Mouse (Mus musculus) midbrain, embryonic 12.5 days (tissue): ENCODE data around the gene Tmem156. TPM values are rescaled to one million over a fixed set of nuclear protein-coding genes. Genes with fewer than 3 reads are reported as not detected.

ENCODE experiments used
- ATAC-seq: fragments of 200-750 bp; cut with Nextera tagmentation; 2 replicates; pipeline ENCODE4 v1.8.0; 2017; ENCODE audit warnings: low read depth, moderate TSS enrichment, moderate library complexity; ENCODE audit not compliant: low FRiP score
- H3K27ac ChIP-seq: fragments of 300-500 bp; sonication (generic); replicated peaks from 2 replicates; pipeline ENCODE4 v1.5.1; 2016; ENCODE audit warnings: mild to moderate bottlenecking
- H3K27me3 ChIP-seq: fragments of 300-500 bp; sonication (generic); 2 replicates; pipeline ENCODE4 v1.6.1; 2016; ENCODE audit warnings: mild to moderate bottlenecking
- H3K36me3 ChIP-seq: fragments of 300-500 bp; sonication (generic); 2 replicates; pipeline ENCODE4 v1.6.1; 2016
- H3K4me1 ChIP-seq: fragments of 300-500 bp; sonication (generic); 2 replicates; pipeline ENCODE4 v1.6.1; 2016
- H3K4me2 ChIP-seq: fragments of 300-500 bp; sonication (generic); replicated peaks from 2 replicates; pipeline ENCODE4 v1.6.1; 2016; ENCODE audit warnings: mild to moderate bottlenecking, moderate library complexity
- H3K4me3 ChIP-seq: fragments of 300-500 bp; sonication (generic); 2 replicates; pipeline ENCODE4 v1.5.1; 2016; ENCODE audit warnings: mild to moderate bottlenecking
- H3K9ac ChIP-seq: fragments of 300-500 bp; sonication (generic); replicated peaks from 2 replicates; pipeline ENCODE4 v1.6.1; 2016; ENCODE audit warnings: mild to moderate bottlenecking, moderate library complexity
- H3K9me3 ChIP-seq: fragments of 300-500 bp; sonication (generic); 2 replicates; pipeline ENCODE4 v1.6.1; 2016; ENCODE audit warnings: mild to moderate bottlenecking
- WGBS: fragments of 180-500 bp; shearing (Covaris S2); methylation state at CpG from one replicate; pipeline ENCODE4 v1.1.7; 2016; 5-methylcytosine and 5-hydroxymethylcytosine counted together
- polyA plus RNA-seq: library from polyadenylated mRNA; unstranded; fragments of >200 nt; fragmentation: Nextera tagmentation; extraction: Ambion mirVana; gene quantifications from 2 replicates; pipeline ENCODE4 v1.2.1, GENCODE M21; 2016

Gene Tmem156
- polyA plus RNA-seq, 1 experiment from 2014 or later: 0.18 TPM

DNA sequence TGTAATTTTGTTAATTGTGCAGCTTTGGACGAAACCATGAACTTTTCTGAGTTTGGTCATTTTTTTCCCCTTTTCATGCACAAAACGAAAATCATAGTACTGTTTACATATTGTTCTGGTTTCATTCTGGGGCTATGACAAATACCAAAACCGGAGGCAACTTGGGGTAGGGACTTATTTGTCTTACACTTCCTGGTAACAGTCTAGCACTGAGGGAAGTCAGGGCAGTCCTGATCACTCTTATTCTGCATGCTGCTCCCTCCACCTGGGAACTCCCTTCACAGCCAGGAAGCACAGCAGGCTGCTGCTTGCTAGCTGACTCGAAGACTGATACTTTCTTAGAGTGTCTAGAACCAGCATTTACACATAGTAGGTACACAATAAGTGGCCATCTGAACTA lies 18.7 kb downstream of the Tmem156 start:
- Histone ChIP-seq H3K4me1 (no peaks in the 10 kb centered on the region), H3K9me3 (no peaks in the 10 kb centered on the region), H3K27ac (no peak overlapping the region), H3K27me3 (no peaks in the 10 kb centered on the region), H3K9ac (no peak overlapping the region), H3K36me3 (no peaks in the 10 kb centered on the region), H3K4me2 (no peak overlapping the region), H3K4me3 (no peak overlapping the region)
- no peak for ATAC-seq
- WGBS: 75% methylated on average over 4 of the region's 4 CpGs

GRCm38 (mm10) chr5:65071689-65072118 lies 20.2 kb downstream of the Tmem156 start:
- no peak overlapping the region for H3K4me3 ChIP-seq
- H3K36me3 ChIP-seq: no peaks in the 10 kb centered on the region
- H3K9ac ChIP-seq: no peak overlapping the region

GRCm38 (mm10) chr5:65069872-65070271 lies 22.1 kb downstream of the Tmem156 start:
- Histone ChIP-seq H3K27me3 (no peaks in the 10 kb centered on the region), H3K27ac (no peak overlapping the region), H3K4me3 (no peak overlapping the region), H3K9me3 (no peaks in the 10 kb centered on the region), H3K36me3 (no peaks in the 10 kb centered on the region), H3K4me1 (no peaks in the 10 kb centered on the region), H3K9ac (no peak overlapping the region), H3K4me2 (no peak overlapping the region)
- 60% methylated on average over 11 of the region's 11 CpGs for WGBS
- ATAC-seq: no peak

More at GRCm38 (mm10) chr5:65071689-65072118, 20.2 kb downstream of the Tmem156 start:
- Histone ChIP-seq H3K4me1 (no peaks in the 10 kb centered on the region), H3K9me3 (no peaks in the 10 kb centered on the region), H3K4me2 (no peak overlapping the region), H3K27ac (peak overlapping the region; percentile 57), H3K27me3 (no peaks in the 10 kb centered on the region)
- ATAC-seq: peak; percentile 90
- WGBS: 22% methylated on average over 6 of the region's 6 CpGs

- Histone ChIP-seq H3K36me3 (no peaks in the 10 kb centered on the region), H3K4me3 (no peak overlapping the region), H3K27ac (no peak overlapping the region), H3K9me3 (no peaks in the 10 kb centered on the region), H3K9ac (no peak overlapping the region), H3K4me2 (no peak overlapping the region), H3K4me1 (no peaks in the 10 kb centered on the region), H3K27me3 (no peaks in the 10 kb centered on the region)
- WGBS: 92% methylated on average over 6 of the region's 6 CpGs
- ATAC-seq: no peak
Observed at GRCm38 (mm10) chr5:65068166-65068565, 23.8 kb downstream of the Tmem156 start.

- 67% methylated on average over 2 of the region's 2 CpGs for whole genome bisulfite sequencing
- ATAC-seq: no peak
- Histone ChIP-seq H3K4me2 (no peak overlapping the region), H3K4me3 (no peak overlapping the region), H3K9ac (no peak overlapping the region), H3K36me3 (no peaks in the 10 kb centered on the region), H3K27ac (no peak overlapping the region), H3K27me3 (no peaks in the 10 kb centered on the region), H3K4me1 (no peaks in the 10 kb centered on the region), H3K9me3 (no peaks in the 10 kb centered on the region)
Observed at GRCm38 (mm10) chr5:65063266-65063665, 28.7 kb downstream of the Tmem156 start.

GRCm38 (mm10) chr5:65062236-65062635 lies 29.7 kb downstream of the Tmem156 start:
- H3K4me3 ChIP-seq: no peak overlapping the region
- H3K27me3 ChIP-seq: no peaks in the 10 kb centered on the region
- WGBS: 98% methylated on average over 4 of the region's 4 CpGs
- no peaks in the 10 kb centered on the region for H3K36me3 ChIP-seq
- ATAC-seq: no peak
- H3K4me2 ChIP-seq: no peak overlapping the region
- no peaks in the 10 kb centered on the region for H3K9me3 ChIP-seq
- no peak overlapping the region for H3K27ac ChIP-seq
- no peak overlapping the region for H3K9ac ChIP-seq
- no peaks in the 10 kb centered on the region for H3K4me1 ChIP-seq

DNA sequence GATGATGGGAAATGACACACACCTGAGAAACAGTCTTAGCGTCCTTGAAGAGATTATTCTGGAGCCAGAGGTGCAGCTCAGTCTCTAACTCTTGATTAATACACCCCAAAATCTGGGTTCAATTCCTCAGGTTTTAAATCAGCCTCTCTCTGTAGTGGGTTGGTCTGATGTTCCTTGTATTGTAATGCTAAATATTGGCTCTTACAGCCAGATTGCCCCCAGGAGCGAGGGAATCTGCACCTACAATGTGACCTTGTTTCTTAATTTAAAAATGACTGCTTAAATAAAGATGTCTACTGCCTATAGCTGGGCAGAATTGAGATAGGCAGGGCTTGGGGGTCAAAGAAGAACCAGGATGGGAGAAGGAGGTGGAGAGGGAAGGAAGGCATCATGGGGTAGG lies 32.1 kb downstream of the Tmem156 start:
- Histone ChIP-seq H3K4me2 (no peak overlapping the region), H3K27me3 (no peaks in the 10 kb centered on the region), H3K4me1 (no peaks in the 10 kb centered on the region), H3K27ac (no peak overlapping the region), H3K9me3 (no peaks in the 10 kb centered on the region), H3K36me3 (no peaks in the 10 kb centered on the region), H3K9ac (no peak overlapping the region), H3K4me3 (no peak overlapping the region)
- WGBS: 62% methylated on average over 2 of the region's 2 CpGs
- ATAC-seq: no peak

DNA sequence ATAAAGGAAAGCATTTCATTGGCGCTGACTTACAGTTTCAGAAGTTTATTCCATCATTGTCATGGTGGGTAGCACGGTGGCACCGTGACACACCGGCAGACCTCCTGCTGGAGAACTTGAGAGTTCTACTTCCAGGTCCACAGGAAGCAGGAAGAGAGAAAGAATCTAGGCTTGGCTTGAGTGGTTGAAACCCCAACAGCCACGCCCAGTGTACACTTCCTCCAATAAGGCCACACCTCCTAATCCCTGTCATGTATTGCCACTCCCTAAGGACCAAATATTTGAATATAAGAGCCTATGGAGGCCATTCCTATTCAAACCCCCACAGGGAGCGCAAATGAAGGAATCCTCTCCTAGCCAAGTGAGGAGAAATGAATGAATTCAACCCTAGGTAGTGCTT lies 34.3 kb downstream of the Tmem156 start:
- H3K4me1 ChIP-seq: no peaks in the 10 kb centered on the region
- no peaks in the 10 kb centered on the region for H3K36me3 ChIP-seq
- no peak for ATAC-seq
- H3K4me3 ChIP-seq: no peak overlapping the region
- 94% methylated on average over 6 of the region's 6 CpGs for WGBS
- H3K27ac ChIP-seq: no peak overlapping the region
- no peak overlapping the region for H3K9ac ChIP-seq
- no peaks in the 10 kb centered on the region for H3K27me3 ChIP-seq
- H3K4me2 ChIP-seq: no peak overlapping the region
- H3K9me3 ChIP-seq: no peaks in the 10 kb centered on the region

DNA sequence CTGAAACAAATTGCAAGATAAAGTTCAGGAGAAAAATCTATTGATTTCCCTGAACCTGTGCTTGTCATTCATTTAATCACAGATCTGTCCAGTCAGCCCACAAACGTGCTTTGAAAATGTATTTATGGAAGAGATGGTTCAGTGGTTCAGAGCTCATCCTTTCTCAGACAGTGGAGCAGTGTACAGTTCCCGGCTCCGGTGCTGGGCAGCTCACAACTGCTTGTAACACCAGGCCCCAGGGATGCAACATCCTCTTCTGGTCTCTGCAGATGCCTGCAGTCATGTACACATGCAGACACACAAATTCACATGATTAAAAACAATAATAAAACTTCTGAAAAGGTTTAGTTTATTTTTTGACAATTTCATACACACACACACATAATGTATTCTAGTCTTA lies 40.4 kb downstream of the Tmem156 start:
- Histone ChIP-seq H3K9me3 (no peaks in the 10 kb centered on the region), H3K36me3 (no peaks in the 10 kb centered on the region), H3K4me1 (peaks cover 12% of the 10 kb centered on the region; the same call in 1 of the 2 replicates), H3K27ac (no peak overlapping the region), H3K4me3 (no peak overlapping the region), H3K27me3 (no peaks in the 10 kb centered on the region), H3K4me2 (no peak overlapping the region), H3K9ac (no peak overlapping the region)
- WGBS: 76% methylated on average over 3 of the region's 3 CpGs
- no peak for ATAC-seq

- no peak for ATAC-seq
- no peaks in the 10 kb centered on the region for H3K9me3 ChIP-seq
- peaks cover 12% of the 10 kb centered on the region; the same call in 1 of the 2 replicates for H3K4me1 ChIP-seq
- H3K27ac ChIP-seq: no peak overlapping the region
- H3K36me3 ChIP-seq: no peaks in the 10 kb centered on the region
- H3K9ac ChIP-seq: no peak overlapping the region
- 70% methylated on average over 5 of the region's 5 CpGs for WGBS
- no peaks in the 10 kb centered on the region for H3K27me3 ChIP-seq
- H3K4me2 ChIP-seq: no peak overlapping the region
- H3K4me3 ChIP-seq: no peak overlapping the region
Observed at GRCm38 (mm10) chr5:65049880-65050279, 42.1 kb downstream of the Tmem156 start.

DNA sequence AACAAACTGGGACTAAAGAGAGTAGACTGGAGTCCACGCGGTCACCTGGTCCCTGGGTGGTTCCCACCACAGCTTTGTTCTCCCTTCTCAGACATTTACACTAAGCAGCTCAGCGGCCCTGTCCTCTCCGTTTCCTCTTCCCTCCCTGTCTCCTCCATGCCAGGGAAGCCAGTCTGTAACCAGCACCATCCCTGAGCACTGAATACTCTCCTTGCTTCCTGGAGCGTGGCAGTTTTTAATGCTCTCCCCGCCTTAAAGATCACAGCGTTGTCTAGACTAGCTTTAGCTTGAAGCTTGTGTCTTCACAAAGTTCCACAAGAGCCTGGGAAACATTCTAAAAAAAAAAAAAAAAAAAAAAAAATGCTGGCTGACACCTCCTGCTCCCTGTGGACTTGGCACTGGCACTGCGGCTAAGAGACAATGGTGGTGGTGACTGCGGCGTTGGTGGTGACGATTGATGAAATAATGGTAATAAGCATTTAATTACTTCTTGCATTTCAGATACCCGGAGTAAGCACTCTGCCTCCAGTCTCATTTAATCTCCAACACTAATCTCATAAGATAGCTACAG lies 44.6 kb downstream of the Tmem156 start:
- Histone ChIP-seq H3K9ac (no peak overlapping the region), H3K9me3 (no peaks in the 10 kb centered on the region), H3K27ac (no peak overlapping the region), H3K4me1 (peaks cover 12% of the 10 kb centered on the region; the same call in 1 of the 2 replicates), H3K4me2 (no peak overlapping the region), H3K27me3 (no peaks in the 10 kb centered on the region), H3K36me3 (no peaks in the 10 kb centered on the region), H3K4me3 (no peak overlapping the region)
- no peak for ATAC-seq
- WGBS: 61% methylated on average over 12 of the region's 12 CpGs

DNA sequence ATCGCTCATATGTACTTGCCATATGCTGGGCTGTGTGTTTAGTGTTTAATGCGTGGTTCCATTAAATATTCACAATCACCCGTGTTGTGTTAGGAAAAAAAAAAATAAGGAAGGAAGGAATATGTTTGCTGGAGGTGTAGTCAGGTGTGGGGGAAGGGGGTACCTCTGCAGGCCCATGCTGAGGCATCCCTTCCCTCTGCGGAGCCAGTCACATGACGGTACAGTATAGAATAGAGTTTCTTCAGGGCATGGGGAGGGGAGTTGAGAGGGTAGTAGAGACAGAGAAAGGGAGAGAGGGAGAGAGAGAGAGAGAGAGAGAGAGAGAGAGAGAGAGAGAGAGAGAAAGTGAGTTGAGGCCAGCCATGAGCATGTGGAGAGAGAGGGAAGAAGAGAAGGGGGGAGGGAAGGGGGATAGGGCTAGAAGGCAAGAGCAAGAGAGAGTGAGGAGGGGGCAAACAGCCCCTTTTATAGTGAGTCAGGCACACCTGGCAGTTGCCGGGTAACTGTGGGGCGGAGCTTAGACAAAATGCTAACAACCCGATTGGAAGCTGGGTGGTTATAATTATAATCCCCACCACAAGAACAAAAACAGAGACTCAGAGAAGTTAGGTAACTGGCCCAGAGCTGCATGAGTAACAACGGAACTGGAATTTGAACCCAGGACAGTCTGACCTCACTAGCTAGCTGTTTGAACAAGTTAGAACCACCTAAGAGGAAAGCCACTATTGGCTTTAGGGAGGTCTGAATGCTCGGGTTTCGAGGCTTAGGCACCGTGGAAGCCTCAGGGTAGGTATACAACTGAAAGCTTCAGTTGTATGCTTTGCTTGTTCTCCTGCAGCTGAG lies 45.3 kb downstream of the Tmem156 start:
- Histone ChIP-seq H3K27ac (no peak overlapping the region), H3K27me3 (no peaks in the 10 kb centered on the region), H3K4me1 (peaks cover 12% of the 10 kb centered on the region; the same call in 1 of the 2 replicates), H3K9me3 (no peaks in the 10 kb centered on the region), H3K4me3 (no peak overlapping the region), H3K36me3 (no peaks in the 10 kb centered on the region), H3K9ac (no peak overlapping the region), H3K4me2 (no peak overlapping the region)
- WGBS: 68% methylated on average over 12 of the region's 12 CpGs
- no peak for ATAC-seq
